Mouse (Mus musculus) midbrain, embryonic 12.5 days (tissue): Measurements from ENCODE around the gene Ifna6. TPM values are rescaled to one million over a fixed set of nuclear protein-coding genes. Genes with fewer than 3 reads are reported as not detected.
"Not testable (repeated sequence)": the region's sequence is repeated elsewhere in the genome, so short reads cannot be mapped to it uniquely, and the experiment has no call there.

Experiments used
- ATAC-seq: fragments of 200-750 bp; cut with Nextera tagmentation; 2 replicates; pipeline ENCODE4 v1.8.0; 2017; ENCODE audit warnings: low read depth, moderate TSS enrichment, moderate library complexity; ENCODE audit not compliant: low FRiP score
- H3K27ac ChIP-seq: fragments of 300-500 bp; sonication (generic); replicated peaks from 2 replicates; pipeline ENCODE4 v1.5.1; 2016; ENCODE audit warnings: mild to moderate bottlenecking
- H3K27me3 ChIP-seq: fragments of 300-500 bp; sonication (generic); 2 replicates; pipeline ENCODE4 v1.6.1; 2016; ENCODE audit warnings: mild to moderate bottlenecking
- H3K36me3 ChIP-seq: fragments of 300-500 bp; sonication (generic); 2 replicates; pipeline ENCODE4 v1.6.1; 2016
- H3K4me1 ChIP-seq: fragments of 300-500 bp; sonication (generic); 2 replicates; pipeline ENCODE4 v1.6.1; 2016
- H3K4me2 ChIP-seq: fragments of 300-500 bp; sonication (generic); replicated peaks from 2 replicates; pipeline ENCODE4 v1.6.1; 2016; ENCODE audit warnings: mild to moderate bottlenecking, moderate library complexity
- H3K4me3 ChIP-seq: fragments of 300-500 bp; sonication (generic); 2 replicates; pipeline ENCODE4 v1.5.1; 2016; ENCODE audit warnings: mild to moderate bottlenecking
- H3K9ac ChIP-seq: fragments of 300-500 bp; sonication (generic); replicated peaks from 2 replicates; pipeline ENCODE4 v1.6.1; 2016; ENCODE audit warnings: mild to moderate bottlenecking, moderate library complexity
- H3K9me3 ChIP-seq: fragments of 300-500 bp; sonication (generic); 2 replicates; pipeline ENCODE4 v1.6.1; 2016; ENCODE audit warnings: mild to moderate bottlenecking
- WGBS: fragments of 180-500 bp; shearing (Covaris S2); methylation state at CpG from one replicate; pipeline ENCODE4 v1.1.7; 2016; 5-methylcytosine and 5-hydroxymethylcytosine counted together
- polyA plus RNA-seq: library from polyadenylated mRNA; unstranded; fragments of >200 nt; fragmentation: Nextera tagmentation; extraction: Ambion mirVana; gene quantifications from 2 replicates; pipeline ENCODE4 v1.2.1, GENCODE M21; 2016

Ifna6 gene
- polyA plus RNA-seq, 1 experiment from 2014 or later = not detected

- peak within 1 kb of the TSS; percentile 24; the same call in 1 of the 2 replicates for H3K4me3 ChIP-seq
- not testable (repeated sequence) for H3K9me3 ChIP-seq, H3K27ac ChIP-seq, H3K9ac ChIP-seq, H3K36me3 ChIP-seq, H3K4me1 ChIP-seq, H3K27me3 ChIP-seq, ATAC-seq
- no CpG with 5 or more reads among the region's 8 CpGs for WGBS
- peak within 1 kb of the TSS; percentile 38 for H3K4me2 ChIP-seq
Measured at GRCm38 (mm10) chr4:88805231-88805630, 22.0 kb upstream of the Ifna6 start, which contains the start of gene Gm13288. Gm13288 (plus strand) TSS chr4:88805531.

- peak overlapping the region; percentile 24; the same call in 1 of the 2 replicates for H3K4me3 ChIP-seq
- not testable (repeated sequence) for H3K36me3 ChIP-seq, ATAC-seq, H3K4me1 ChIP-seq, H3K9ac ChIP-seq, H3K27ac ChIP-seq, H3K9me3 ChIP-seq
- WGBS = 1% methylated on average over 13 of the region's 34 CpGs
- peaks cover 10% of the 10 kb centered on the region for H3K27me3 ChIP-seq
- peak overlapping the region; percentile 38 for H3K4me2 ChIP-seq
Measured at GRCm38 (mm10) chr4:88805761-88806160, 21.5 kb upstream of the Ifna6 start.

- ATAC-seq = no peak
- WGBS = 62% methylated on average over 3 of the region's 3 CpGs
- H3K9ac ChIP-seq = no peak within 1 kb of the TSS
- H3K4me1 ChIP-seq = no peaks in the 10 kb centered on the region
- H3K9me3 ChIP-seq = no peaks in the 10 kb centered on the region
- H3K4me3 ChIP-seq = no peak within 1 kb of the TSS
- H3K27me3 ChIP-seq = peaks cover 1% of the 10 kb centered on the region; the same call in 1 of the 2 replicates
- no peak within 1 kb of the TSS for H3K27ac ChIP-seq
- no peaks in the 10 kb centered on the region for H3K36me3 ChIP-seq
- no peak within 1 kb of the TSS for H3K4me2 ChIP-seq
Measured at GRCm38 (mm10) chr4:88815928-88816327, 11.3 kb upstream of the Ifna6 start, which contains the start of gene Ifna7. Ifna7 (plus strand) TSS chr4:88816228.

- H3K4me1 ChIP-seq = no peaks in the 10 kb centered on the region
- ATAC-seq = no peak
- 100% methylated on average over 1 of the region's 1 CpGs for WGBS
Measured at GRCm38 (mm10) chr4:88819659-88820058, 7.6 kb upstream of the Ifna6 start, which contains the start of gene Ifna11. Ifna11 (plus strand) TSS chr4:88819959.

GRCm38 (mm10) chr4:88822995-88823394, 4.2 kb upstream of the Ifna6 start:
- no peak for ATAC-seq
- Histone ChIP-seq H3K27me3 (no peaks in the 10 kb centered on the region), H3K9me3 (no peaks in the 10 kb centered on the region), H3K4me2 (no peak overlapping the region), H3K27ac (no peak overlapping the region), H3K9ac (no peak overlapping the region), H3K36me3 (no peaks in the 10 kb centered on the region), H3K4me1 (no peaks in the 10 kb centered on the region), H3K4me3 (no peak overlapping the region)
- 23% methylated on average over 4 of the region's 4 CpGs for WGBS

More at GRCm38 (mm10) chr4:88819659-88820058, 7.6 kb upstream of the Ifna6 start, which contains the start of gene Ifna11:
- Histone ChIP-seq H3K9ac (no peak within 1 kb of the TSS), H3K27ac (no peak within 1 kb of the TSS), H3K27me3 (no peaks in the 10 kb centered on the region), H3K4me2 (no peak within 1 kb of the TSS), H3K9me3 (no peaks in the 10 kb centered on the region), H3K36me3 (no peaks in the 10 kb centered on the region), H3K4me3 (no peak within 1 kb of the TSS)

GRCm38 (mm10) chr4:88830523-88830922, 3.3 kb downstream of the Ifna6 start:
- Histone ChIP-seq H3K36me3 (no peaks in the 10 kb centered on the region), H3K4me2 (no peak overlapping the region), H3K27ac (no peak overlapping the region), H3K9ac (no peak overlapping the region), H3K4me1 (no peaks in the 10 kb centered on the region), H3K27me3 (no peaks in the 10 kb centered on the region), H3K4me3 (no peak overlapping the region), H3K9me3 (no peaks in the 10 kb centered on the region)
- ATAC-seq = no peak
- WGBS = 25% methylated on average over 4 of the region's 4 CpGs

- ATAC-seq, H3K9me3 ChIP-seq, H3K4me1 ChIP-seq, H3K9ac ChIP-seq, H3K4me2 ChIP-seq, H3K4me3 ChIP-seq, H3K27ac ChIP-seq, H3K36me3 ChIP-seq, H3K27me3 ChIP-seq: not testable (repeated sequence)
- 75% methylated on average over 1 of the region's 1 CpGs for WGBS
Measured at GRCm38 (mm10) chr4:88835225-88835624, 8.0 kb downstream of the Ifna6 start, which contains the start of gene Ifna5. Ifna5 (plus strand) TSS chr4:88835525.

GRCm38 (mm10) chr4:88838828-88839227, 11.6 kb downstream of the Ifna6 start:
- Histone ChIP-seq H3K36me3 (no peaks in the 10 kb centered on the region), H3K27ac (no peak overlapping the region), H3K4me2 (no peak overlapping the region), H3K9me3 (no peaks in the 10 kb centered on the region), H3K4me1 (no peaks in the 10 kb centered on the region), H3K9ac (no peak overlapping the region), H3K27me3 (no peaks in the 10 kb centered on the region), H3K4me3 (no peak overlapping the region)
- 41% methylated on average over 3 of the region's 3 CpGs for WGBS
- no peak for ATAC-seq

- WGBS = 83% methylated on average over 3 of the region's 3 CpGs
Measured at GRCm38 (mm10) chr4:88840058-88840457, 12.8 kb downstream of the Ifna6 start.

GRCm38 (mm10) chr4:88841438-88841911, 14.3 kb downstream of the Ifna6 start, which contains the start of gene Ifna4:
Ifna4 (plus strand) TSS chr4:88841861.
- H3K36me3 ChIP-seq = no peaks in the 10 kb centered on the region
- H3K4me3 ChIP-seq = no peak within 1 kb of the TSS
- no peak within 1 kb of the TSS for H3K27ac ChIP-seq
- H3K9me3 ChIP-seq = no peaks in the 10 kb centered on the region
- no peaks in the 10 kb centered on the region for H3K4me1 ChIP-seq
- no peak within 1 kb of the TSS for H3K9ac ChIP-seq
- ATAC-seq = no peak
- no peaks in the 10 kb centered on the region for H3K27me3 ChIP-seq
- WGBS = 38% methylated on average over 2 of the region's 2 CpGs
- H3K4me2 ChIP-seq = no peak within 1 kb of the TSS

More at GRCm38 (mm10) chr4:88840058-88840457, 12.8 kb downstream of the Ifna6 start:
- no peak overlapping the region for H3K4me3 ChIP-seq
- no peak overlapping the region for H3K27ac ChIP-seq
- H3K36me3 ChIP-seq = no peaks in the 10 kb centered on the region
- no peak overlapping the region for H3K4me2 ChIP-seq
- no peak overlapping the region for H3K9ac ChIP-seq
- no peaks in the 10 kb centered on the region for H3K4me1 ChIP-seq
- no peaks in the 10 kb centered on the region for H3K27me3 ChIP-seq
- H3K9me3 ChIP-seq = no peaks in the 10 kb centered on the region
- no peak for ATAC-seq

- no peak for ATAC-seq
- Histone ChIP-seq H3K4me3 (no peak overlapping the region), H3K9me3 (no peaks in the 10 kb centered on the region), H3K9ac (no peak overlapping the region), H3K4me2 (no peak overlapping the region; the same call in 1 of the 2 replicates), H3K27me3 (no peaks in the 10 kb centered on the region), H3K4me1 (no peaks in the 10 kb centered on the region), H3K27ac (no peak overlapping the region), H3K36me3 (no peaks in the 10 kb centered on the region)
- 61% methylated on average over 2 of the region's 2 CpGs for WGBS
Measured at GRCm38 (mm10) chr4:88845334-88845733, 18.1 kb downstream of the Ifna6 start.

- Histone ChIP-seq H3K4me1 (peaks cover 8% of the 10 kb centered on the region; the same call in 1 of the 2 replicates), H3K4me3 (no peak within 1 kb of the TSS), H3K4me2 (no peak within 1 kb of the TSS), H3K9me3 (no peaks in the 10 kb centered on the region), H3K9ac (no peak within 1 kb of the TSS), H3K27ac (no peak within 1 kb of the TSS), H3K27me3 (no peaks in the 10 kb centered on the region), H3K36me3 (no peaks in the 10 kb centered on the region)
- WGBS = 78% methylated on average over 1 of the region's 1 CpGs
- ATAC-seq = no peak
Measured at GRCm38 (mm10) chr4:88849698-88850097, 22.5 kb downstream of the Ifna6 start, which contains the start of gene Ifna1. Ifna1 (plus strand) TSS chr4:88850087.
